Mouse (Mus musculus): ENCODE measurements around the gene Gm13276.
"Not testable (repeated sequence)": the region's sequence is repeated elsewhere in the genome, so short reads cannot be mapped to it uniquely, and the experiment has no call there.

- TF ChIP-seq CTCF, EP300 (IDR thresholded peaks at IDR 0.05; ENCODE audit: low read depth): not testable (repeated sequence)
Observed at GRCm38 (mm10) chr4:88761776-88762175, 23.7 kb upstream of the Gm13276 start.
